Mouse (Mus musculus) Patski (cell line): ENCODE results near the gene Naif1. TPM values are rescaled to one million over a fixed set of nuclear protein-coding genes. Genes with fewer than 3 reads are reported as not detected.

Source experiments
- ATAC-seq: fragments of 100-300 bp; one replicate; pipeline ENCODE4 v1.8.0; 2021
- CTCF ChIA-PET: fragments of 350-600 bp; sonication (Branson Sonifier 250); formaldehyde crosslinking; loops from one replicate; lab custom pipeline; 2022; ENCODE audit warnings: inconsistent platforms; lab: Charles Lee
- POLR2A ChIA-PET: fragments of 350-600 bp; sonication (Branson Sonifier 250); formaldehyde crosslinking; loops from one replicate; lab custom pipeline; 2022; ENCODE audit warnings: antibody characterized with exemption, inconsistent platforms; lab: Charles Lee
- DNase-seq: peaks from one replicate; pipeline ENCODE4 v3.0.0-alpha.2; 2011; ENCODE audit warnings: low read depth, low spot score
- H3K27me3 ChIP-seq: fragments of 371-371 bp; one replicate; pipeline ENCODE4 v1.5.1; 2021
- CTCF ChIP-seq: fragments of 100-300 bp; IDR thresholded peaks from one replicate; pipeline ENCODE4 v1.5.1; 2021
- in situ Hi-C: fragments of 300-500 bp; cut with MboI; formaldehyde crosslinking; loops from 3 replicates; pipeline ENCODE4 v1.11.1; 2018; ENCODE audit warnings: low pct_unique_long_range_greater_than_20kb, mixed read lengths
- polyA plus RNA-seq: library from polyadenylated mRNA; unstranded; gene quantifications from one replicate; pipeline ENCODE4 v1.2.3, GENCODE M21; 2021

The Naif1 gene
- polyA plus RNA-seq, 1 experiment from 2014 or later, result 5.9 TPM

GRCm38 (mm10) chr2:32425568-32425967 lies 24.7 kb upstream of the Naif1 start:
- no peak for ATAC-seq
- in situ Hi-C loops, result no loop called here

GRCm38 (mm10) chr2:32426141-32426540 lies 24.1 kb upstream of the Naif1 start:
- ATAC-seq, result no peak
- no peaks in the 10 kb centered on the region for H3K27me3 ChIP-seq

More at GRCm38 (mm10) chr2:32425568-32425967, 24.7 kb upstream of the Naif1 start:
- TF ChIP-seq CTCF, result no peak
- POLR2A ChIA-PET, result interaction anchor here (0.8 kb wide), 1 partner anchor 21 kb away, joined by 3 read pairs; no protein-coding TSS in a partner anchor
- no peaks in the 10 kb centered on the region for H3K27me3 ChIP-seq
- DNase-seq, result no peak
- CTCF ChIA-PET, result interaction anchor here (1.0 to 1.7 kb wide), 3 partner anchors 21 to 61 kb away, joined by 3 to 4 read pairs (median 4); no protein-coding TSS in a partner anchor

GRCm38 (mm10) chr2:32427720-32428119 lies 22.5 kb upstream of the Naif1 start:
- ATAC-seq (no peak), DNase-seq (no peak)
- CTCF ChIA-PET, result interaction anchor here (1.5 to 1.6 kb wide), 2 partner anchors 9 to 59 kb away, joined by 4 read pairs; no protein-coding TSS in a partner anchor
- TF ChIP-seq CTCF, result no peak
- POLR2A ChIA-PET, result no interaction called here
- in situ Hi-C loops, result no loop called here
- no peaks in the 10 kb centered on the region for H3K27me3 ChIP-seq

More at GRCm38 (mm10) chr2:32426141-32426540, 24.1 kb upstream of the Naif1 start:
- in situ Hi-C loops, result no loop called here
- no peak for DNase-seq
- POLR2A ChIA-PET, result interaction anchor here (0.6 to 0.8 kb wide), 2 partner anchors 12 to 20 kb away, joined by 3 read pairs; no protein-coding TSS in a partner anchor
- no peak for TF ChIP-seq CTCF
- CTCF ChIA-PET, result interaction anchor here (1.0 to 1.7 kb wide), 2 partner anchors 21 to 23 kb away, joined by 3 to 4 read pairs; no protein-coding TSS in a partner anchor

- no peak for TF ChIP-seq CTCF
- no peaks in the 10 kb centered on the region for H3K27me3 ChIP-seq
These were observed 22.0 kb upstream of the Naif1 start for GRCm38 (mm10) chr2:32428262-32428722.

GRCm38 (mm10) chr2:32429215-32429891 lies 20.9 kb upstream of the Naif1 start:
- ChIA-PET POLR2A (no interaction called here), CTCF (interaction anchor here (0.8 to 1.6 kb wide), 5 partner anchors 8 to 58 kb away, joined by 3 to 5 read pairs (median 4); no protein-coding TSS in a partner anchor)
- no peak for ATAC-seq
- no peak for TF ChIP-seq CTCF
- in situ Hi-C loops, result no loop called here
- no peaks in the 10 kb centered on the region for H3K27me3 ChIP-seq
- no peak for DNase-seq

More at GRCm38 (mm10) chr2:32428262-32428722, 22.0 kb upstream of the Naif1 start:
- no peak for DNase-seq
- in situ Hi-C loops, result no loop called here
- ChIA-PET CTCF (interaction anchor here (1.2 to 1.6 kb wide), 3 partner anchors 9 to 59 kb away, joined by 3 to 4 read pairs (median 4); no protein-coding TSS in a partner anchor), POLR2A (no interaction called here)
- peak; percentile 17 for ATAC-seq

GRCm38 (mm10) chr2:32430701-32431676 lies 19.3 kb upstream of the Naif1 start:
- no peak for TF ChIP-seq CTCF
- no peaks in the 10 kb centered on the region for H3K27me3 ChIP-seq
- POLR2A ChIA-PET, result interaction anchor here (0.5 to 2.2 kb wide), 2 partner anchors 9 to 18 kb away, joined by 4 to 6 read pairs; no protein-coding TSS in a partner anchor
- DNase-seq (no peak), ATAC-seq (no peak)
- CTCF ChIA-PET, result no interaction called here
- in situ Hi-C loops, result no loop called here

- no peak for TF ChIP-seq CTCF
- DNase-seq, result peak; percentile 64
- ChIA-PET POLR2A (interaction anchor here (0.7 to 1.2 kb wide), 3 partner anchors 12 to 40 kb away, joined by 3 to 4 read pairs (median 4); no protein-coding TSS in a partner anchor), CTCF (interaction anchor here (0.8 to 2.7 kb wide), 8 partner anchors 8 to 52 kb away, joined by 3 to 20 read pairs (median 4); partner anchors contain the start of gene Slc25a25)
- ATAC-seq, result peak; percentile 89
- no peaks in the 10 kb centered on the region for H3K27me3 ChIP-seq
- in situ Hi-C loops, result no loop called here
These were observed 13.4 kb upstream of the Naif1 start for GRCm38 (mm10) chr2:32436686-32437372.

GRCm38 (mm10) chr2:32437612-32438166 lies 12.6 kb upstream of the Naif1 start:
- POLR2A ChIA-PET, result interaction anchor here (1.0 to 1.2 kb wide), 2 partner anchors 11 to 16 kb away, joined by 4 read pairs; no protein-coding TSS in a partner anchor
- CTCF ChIA-PET, result interaction anchor here (0.8 to 2.7 kb wide), 6 partner anchors 9 to 49 kb away, joined by 3 to 20 read pairs (median 4); no protein-coding TSS in a partner anchor
- TF ChIP-seq CTCF, result no peak
- DNase-seq, result no peak
- H3K27me3 ChIP-seq, result no peaks in the 10 kb centered on the region
- in situ Hi-C loops, result no loop called here
- no peak for ATAC-seq

- no peak for TF ChIP-seq CTCF
- in situ Hi-C loops, result no loop called here
- POLR2A ChIA-PET, result interaction anchor here (0.7 kb wide), 1 partner anchor 12 kb away, joined by 3 read pairs; no protein-coding TSS in a partner anchor
- H3K27me3 ChIP-seq, result no peaks in the 10 kb centered on the region
- CTCF ChIA-PET, result interaction anchor here (1.1 to 2.7 kb wide), 3 partner anchors 9 to 18 kb away, joined by 4 to 20 read pairs (median 5); no protein-coding TSS in a partner anchor
- ATAC-seq (no peak), DNase-seq (no peak)
These were observed 11.5 kb upstream of the Naif1 start for GRCm38 (mm10) chr2:32438733-32439132.
